In genomic region chr19:7495221-7496038, GRCm38 (mm10) we compare ENCODE assay signal across 8 mouse cellular contexts. TPM values are rescaled to one million over a fixed set of nuclear protein-coding genes. Genes with fewer than 3 reads are reported as not detected.
DNase-seq lines count a peak whose midpoint lies in the region; ATAC-seq lines count a peak whose summit lies in the region.

No protein-coding gene starts in this region.

- H3K9ac ChIP-seq in forebrain, embryonic 12.5 days = no peak overlapping the region; the same call in 1 of the 2 replicates
- peak overlapping the region; percentile 86 for H3K9ac ChIP-seq in liver, embryonic 13.5 days

- H3K27me3 ChIP-seq in heart, embryonic 10.5 days (ENCODE audit: insufficient read depth, poor library complexity, severe bottlenecking) = no peaks in the 10 kb centered on the region
- H3K27me3 ChIP-seq in forebrain, embryonic 12.5 days = no peaks in the 10 kb centered on the region
- H3K27me3 ChIP-seq in liver, embryonic 13.5 days = no peaks in the 10 kb centered on the region

- peak overlapping the region; percentile 96; the same call in 1 of the 2 replicates for H3K27ac ChIP-seq in heart, embryonic 10.5 days
- H3K27ac ChIP-seq in forebrain, embryonic 12.5 days = no peak overlapping the region
- peak overlapping the region; percentile 94 for H3K27ac ChIP-seq in liver, embryonic 13.5 days

- H3K36me3 ChIP-seq in heart, embryonic 10.5 days = no peaks in the 10 kb centered on the region
- no peaks in the 10 kb centered on the region for H3K36me3 ChIP-seq in forebrain, embryonic 12.5 days (replicated peaks)
- H3K36me3 ChIP-seq in liver, embryonic 13.5 days = no peaks in the 10 kb centered on the region

- 46% methylated on average over 14 of the region's 14 CpGs for WGBS in heart, embryonic 10.5 days
- 51% methylated on average over 14 of the region's 14 CpGs for WGBS in forebrain, embryonic 12.5 days
- 25% methylated on average over 14 of the region's 14 CpGs for WGBS in liver, embryonic 13.5 days (ENCODE audit: insufficient replicate concordance)

- peak overlapping the region; percentile 71 for H3K4me2 ChIP-seq in forebrain, embryonic 12.5 days
- H3K4me2 ChIP-seq in liver, embryonic 13.5 days = peak overlapping the region; percentile 97

- H3K4me1 ChIP-seq in heart, embryonic 10.5 days = 0 out of 2 replicates have a peak, but pooled peaks cover 3% of the 10 kb centered on the region
- H3K4me1 ChIP-seq in forebrain, embryonic 12.5 days = peaks cover 5% of the 10 kb centered on the region
- H3K4me1 ChIP-seq in liver, embryonic 13.5 days (replicated peaks) = peaks cover 32% of the 10 kb centered on the region

- no peak for DNase-seq in heart, embryonic 10.5 days (ENCODE audit: low spot score)
- no peak for DNase-seq in heart, adult 9 months (ENCODE audit: low spot score in 2 of 2)
- DNase-seq in liver, embryonic 13.5 days = no peak
- DNase-seq in urinary bladder, postnatal 4 days (ENCODE audit: low spot score in 2 of 2) = no peak
- no peak for DNase-seq in adrenal gland, adult 18-20 months (ENCODE audit: low spot score in 2 of 2)
- no peak for DNase-seq in MN1 (ENCODE audit: low spot score)

- H3K9me3 ChIP-seq in heart, embryonic 10.5 days = no peaks in the 10 kb centered on the region
- H3K9me3 ChIP-seq in forebrain, embryonic 12.5 days = no peaks in the 10 kb centered on the region
- no peaks in the 10 kb centered on the region for H3K9me3 ChIP-seq in liver, embryonic 13.5 days (replicated peaks)

- H3K4me3 ChIP-seq in heart, embryonic 10.5 days = peak overlapping the region; percentile 78
- peak overlapping the region; percentile 68 for H3K4me3 ChIP-seq in forebrain, embryonic 12.5 days (replicated peaks)
- H3K4me3 ChIP-seq in liver, embryonic 13.5 days (replicated peaks) = peak overlapping the region; percentile 69

- ATAC-seq in CD4-positive, CD25-positive, alpha-beta regulatory T cell, adult 4 months = peak; percentile 9
- ATAC-seq in forebrain, embryonic 12.5 days (ENCODE audit: low FRiP score) = no peak
- ATAC-seq in liver, embryonic 13.5 days (ENCODE audit: low read depth) = no peak

RNA-seq across cellular contexts. Expression of gene Atl3, which starts 1.6 kb away (rescaled TPM):
- 7.7 and 8.4 TPM in 2 replicates for polyA plus RNA-seq in heart, embryonic 10.5 days (2016; fragmentation: Nextera tagmentation; extraction: Ambion mirVana)
- polyA plus RNA-seq in CD4-positive, CD25-positive, alpha-beta regulatory T cell, adult 4 months (2017; shearing (Covaris generic)) = 10 to 100 TPM; 20.8 to 22.4 TPM
- polyA plus RNA-seq in forebrain, embryonic 12.5 days (2016; fragmentation: Nextera tagmentation; extraction: Ambion mirVana) = 8.4 and 9.2 TPM in 2 replicates
- polyA plus RNA-seq in liver, embryonic 13.5 days (2015; fragmentation: Nextera tagmentation; extraction: Ambion mirVana) = 6.9 and 7.0 TPM in 2 replicates
- 100 to 1,000 TPM in 1 of 2 experiments, 10 to 100 TPM in 1; 84.3 to 121 TPM for total RNA-seq in adrenal gland, adult 18-20 months (2021)

RNA-seq across cellular contexts. Expression of gene Rtn3, which starts 12.3 kb away (rescaled TPM):
- polyA plus RNA-seq in heart, embryonic 10.5 days (2016; fragmentation: Nextera tagmentation; extraction: Ambion mirVana) = 132 and 143 TPM in 2 replicates
- polyA plus RNA-seq in CD4-positive, CD25-positive, alpha-beta regulatory T cell, adult 4 months (2017; shearing (Covaris generic)) = 10 to 100 TPM; 26.8 to 33.7 TPM
- 383 and 409 TPM in 2 replicates for polyA plus RNA-seq in forebrain, embryonic 12.5 days (2016; fragmentation: Nextera tagmentation; extraction: Ambion mirVana)
- 67.5 and 73.5 TPM in 2 replicates for polyA plus RNA-seq in liver, embryonic 13.5 days (2015; fragmentation: Nextera tagmentation; extraction: Ambion mirVana)
- total RNA-seq in adrenal gland, adult 18-20 months (2021) = 100 to 1,000 TPM; 137 to 151 TPM
